Mouse (Mus musculus) testis, adult 2 months (tissue): ENCODE measurements at regions not wholly inside any gene's neighbourhood (a gene's known extent, or its start where the extent isn't known, plus 50 kb on each side); places are given as distances from the start of the nearest gene placed in this dataset.

Source experiments
- H3K27ac ChIP-seq: fragments of 200-500 bp; 2 replicates; pipeline ENCODE4 v1.5.1; 2012; ENCODE audit warnings: low read depth, low read length; ENCODE audit not compliant: control insufficient read depth, insufficient read depth
- H3K27me3 ChIP-seq: fragments of 200-500 bp; 2 replicates; pipeline ENCODE4 v1.6.1; 2012; ENCODE audit warnings: mild to moderate bottlenecking, low read length, moderate library complexity; ENCODE audit not compliant: control insufficient read depth, insufficient read depth
- H3K36me3 ChIP-seq: fragments of 200-500 bp; 2 replicates; pipeline ENCODE4 v1.6.1; 2012; ENCODE audit warnings: mild to moderate bottlenecking, low read length; ENCODE audit not compliant: control insufficient read depth, insufficient read depth
- H3K4me1 ChIP-seq: fragments of 200-500 bp; 2 replicates; pipeline ENCODE4 v1.6.1; 2012; ENCODE audit warnings: low read length; ENCODE audit not compliant: control insufficient read depth, insufficient read depth
- H3K4me3 ChIP-seq: fragments of 200-500 bp; 2 replicates; pipeline ENCODE4 v1.5.1; 2012; ENCODE audit warnings: low read depth, mild to moderate bottlenecking, low read length, moderate library complexity, mixed read lengths; ENCODE audit not compliant: control insufficient read depth
- CTCF ChIP-seq: fragments of 200-500 bp; IDR thresholded peaks from 2 replicates; pipeline ENCODE4 v1.5.1; 2012; ENCODE audit warnings: low read depth, mild to moderate bottlenecking, inconsistent platforms, low read length, moderate library complexity; ENCODE audit not compliant: control insufficient read depth, insufficient read depth, insufficient replicate concordance
- POLR2A ChIP-seq: fragments of 200-500 bp; IDR thresholded peaks from 2 replicates; pipeline ENCODE4 v1.6.1; 2012; ENCODE audit warnings: low read depth, mild to moderate bottlenecking, inconsistent platforms, low read length, moderate library complexity; ENCODE audit not compliant: control insufficient read depth

GRCm38 (mm10) chr13:107891946-107892345, 152.3 kb upstream of the Smim15 start:
- H3K36me3 ChIP-seq, result no peaks in the 10 kb centered on the region
- TF ChIP-seq CTCF, result no peak
- no peak for TF ChIP-seq POLR2A
- peaks cover 11% of the 10 kb centered on the region for H3K4me1 ChIP-seq
- H3K27ac ChIP-seq, result no peak overlapping the region
- peak overlapping the region; percentile 99 for H3K4me3 ChIP-seq
- no peaks in the 10 kb centered on the region; the same call in 1 of the 2 replicates for H3K27me3 ChIP-seq

GRCm38 (mm10) chr13:107890866-107891821, 153.1 kb upstream of the Smim15 start:
- no peak for TF ChIP-seq CTCF
- TF ChIP-seq POLR2A, result no peak; the same call in none of the 2 replicates
- H3K4me3 ChIP-seq, result peak overlapping the region; percentile 99
- H3K27me3 ChIP-seq, result no peaks in the 10 kb centered on the region; the same call in 1 of the 2 replicates
- H3K36me3 ChIP-seq, result no peaks in the 10 kb centered on the region
- H3K4me1 ChIP-seq, result peaks cover 11% of the 10 kb centered on the region
- peak overlapping the region; percentile 96 for H3K27ac ChIP-seq

GRCm38 (mm10) chr13:107889985-107890865, 154.0 kb upstream of the Smim15 start:
- Histone ChIP-seq H3K27ac (peak overlapping the region; percentile 96), H3K4me1 (peaks cover 11% of the 10 kb centered on the region), H3K27me3 (no peaks in the 10 kb centered on the region; the same call in 1 of the 2 replicates), H3K4me3 (peak overlapping the region; percentile 99), H3K36me3 (no peaks in the 10 kb centered on the region)
- TF ChIP-seq CTCF (0 out of 2 replicates have a peak, but pooled peaks have one; percentile 3), POLR2A (peak; percentile 92)

- Histone ChIP-seq H3K27me3 (no peaks in the 10 kb centered on the region; the same call in 1 of the 2 replicates), H3K4me3 (peak overlapping the region; percentile 99), H3K36me3 (no peaks in the 10 kb centered on the region), H3K4me1 (peaks cover 11% of the 10 kb centered on the region), H3K27ac (peak overlapping the region; percentile 84)
- TF ChIP-seq CTCF (no peak), POLR2A (no peak)
These were observed 154.7 kb upstream of the Smim15 start for GRCm38 (mm10) chr13:107889588-107889984.

DNA sequence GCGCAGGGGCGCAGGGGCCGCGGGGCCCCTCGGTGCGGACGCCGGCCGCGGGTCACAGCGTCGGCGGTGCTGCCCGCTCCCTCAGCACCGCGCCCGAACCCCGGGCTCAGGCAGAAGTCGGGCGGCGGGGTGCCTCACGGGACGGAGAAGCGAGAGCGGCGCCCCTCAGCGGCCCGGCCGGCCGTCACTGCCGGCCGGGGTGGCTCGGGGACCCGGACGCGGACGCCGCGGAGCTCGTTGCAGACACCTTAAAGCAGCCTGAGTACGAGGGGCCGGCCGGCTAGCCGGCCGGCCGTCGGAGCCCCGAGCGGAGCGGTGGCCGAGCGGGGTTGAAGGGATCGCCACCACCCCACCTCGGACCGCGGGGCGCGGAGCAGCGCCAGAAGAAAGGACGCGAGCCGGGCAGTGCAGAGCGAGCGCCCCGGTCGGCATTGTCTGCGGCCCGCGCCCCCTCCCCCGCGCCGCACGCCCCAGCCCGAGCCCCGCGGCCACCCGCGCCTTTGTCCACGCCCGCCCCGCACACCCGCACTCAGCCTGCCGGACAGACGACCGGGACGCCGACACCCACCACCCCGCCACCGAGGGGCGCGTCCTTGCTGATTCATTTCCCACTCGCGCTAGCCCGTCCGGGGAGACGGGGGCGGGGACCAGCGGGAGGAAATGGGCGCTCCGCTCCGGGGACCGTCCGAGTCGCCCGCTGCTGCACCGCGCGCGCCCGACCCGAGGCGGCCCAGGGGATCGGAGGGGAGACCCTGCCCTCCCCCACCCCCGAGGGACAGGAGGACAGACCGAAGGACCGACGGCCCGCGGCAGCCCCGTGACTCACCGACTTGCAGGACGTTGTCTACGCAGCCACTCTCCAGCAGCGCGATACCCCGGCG, 155.4 kb upstream of the Smim15 start:
- H3K27me3 ChIP-seq, result no peaks in the 10 kb centered on the region; the same call in 1 of the 2 replicates
- H3K4me3 ChIP-seq, result peak overlapping the region; percentile 99
- TF ChIP-seq CTCF (no peak), POLR2A (no peak)
- no peaks in the 10 kb centered on the region for H3K36me3 ChIP-seq
- H3K27ac ChIP-seq, result peak overlapping the region; percentile 22; the same call in 1 of the 2 replicates
- peaks cover 11% of the 10 kb centered on the region for H3K4me1 ChIP-seq

GRCm38 (mm10) chr13:107888231-107888555, 156.1 kb upstream of the Smim15 start:
- peak overlapping the region; percentile 17; the same call in 1 of the 2 replicates for H3K27ac ChIP-seq
- no peak for TF ChIP-seq CTCF
- no peak for TF ChIP-seq POLR2A
- peak overlapping the region; percentile 99 for H3K4me3 ChIP-seq
- H3K4me1 ChIP-seq, result peaks cover 11% of the 10 kb centered on the region
- no peaks in the 10 kb centered on the region; the same call in 1 of the 2 replicates for H3K27me3 ChIP-seq
- no peaks in the 10 kb centered on the region for H3K36me3 ChIP-seq
